Mouse (Mus musculus): Measurements from ENCODE around the gene Nubpl.
"Not testable (repeated sequence)": the region's sequence is repeated elsewhere in the genome, so short reads cannot be mapped to it uniquely, and the experiment has no call there.

The Nubpl gene

DNA sequence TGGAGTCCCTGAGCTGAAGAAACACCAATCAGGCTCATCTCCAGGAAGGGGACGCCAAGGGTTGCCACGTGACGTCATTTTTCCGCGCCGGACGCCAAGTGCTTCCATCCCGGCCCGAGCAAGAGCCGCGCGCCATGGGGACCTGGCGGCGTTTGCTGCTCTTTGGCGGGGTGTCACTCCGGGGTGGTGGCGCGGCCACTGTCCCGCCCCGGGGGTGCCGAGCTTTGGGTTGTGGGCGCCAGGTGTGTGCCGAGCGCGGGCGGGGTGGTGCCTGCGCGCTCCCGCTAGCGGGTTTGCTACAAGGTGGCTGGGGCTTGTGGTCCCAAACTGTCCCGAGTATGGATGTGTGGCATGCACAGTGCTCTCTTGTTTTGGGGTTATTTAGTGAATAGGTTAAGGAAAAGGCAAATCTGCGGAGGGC lies at the start of gene Nubpl:
Gene Nubpl, plus strand, starts transcription at position 88 of the 421 bp plus-strand sequence.
- peak; percentile 94 to 99 for DNase-seq (ENCODE audit: inconsistent age in 2 of 2, low spot score in 1 of 2)

DNA sequence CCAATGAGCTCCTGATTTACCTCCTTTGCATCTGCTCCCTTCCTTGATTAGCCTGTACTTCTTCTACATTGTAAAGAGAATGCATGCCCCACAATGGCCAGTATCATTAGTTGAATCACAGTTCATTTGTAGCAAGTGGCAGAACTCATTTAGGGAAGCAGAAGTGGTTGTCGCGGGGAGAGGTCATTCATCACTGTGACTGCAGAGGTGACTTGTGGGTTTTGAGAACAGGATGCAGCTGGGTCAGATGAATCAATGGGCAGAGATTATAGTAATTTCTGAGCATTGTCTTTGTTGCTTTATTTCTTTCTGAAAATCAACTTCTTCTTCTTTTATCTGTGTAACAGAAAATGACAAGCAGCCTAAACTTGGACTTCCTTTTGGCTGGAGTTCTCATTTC lies 48.2 kb upstream of the Nubpl start:
- no peak for DNase-seq (ENCODE audit: inconsistent age in 2 of 2, low spot score in 1 of 2)

DNA sequence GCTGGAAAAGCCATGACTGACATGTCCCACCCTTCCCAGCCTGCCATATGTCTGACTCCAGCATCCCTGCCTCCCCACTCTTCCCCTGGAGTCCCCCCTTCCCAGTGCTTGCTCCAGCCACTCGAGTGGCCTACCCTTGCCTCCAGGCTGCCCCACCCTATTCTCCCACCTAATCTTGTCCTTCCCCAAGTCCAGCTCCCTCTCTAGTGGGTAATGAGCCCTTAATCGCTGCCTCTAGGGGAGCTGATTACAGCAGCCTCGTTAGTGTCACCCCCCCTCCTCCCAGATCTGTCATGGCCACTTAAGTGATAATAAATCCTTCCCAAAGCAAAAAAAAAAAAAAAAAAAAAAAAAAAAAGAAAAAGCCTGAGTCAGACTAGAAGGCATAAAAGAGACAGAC lies 18.2 kb upstream of the Nubpl start:
- DNase-seq (ENCODE audit: inconsistent age in 2 of 2, low spot score in 1 of 2), result not testable (repeated sequence)

DNA sequence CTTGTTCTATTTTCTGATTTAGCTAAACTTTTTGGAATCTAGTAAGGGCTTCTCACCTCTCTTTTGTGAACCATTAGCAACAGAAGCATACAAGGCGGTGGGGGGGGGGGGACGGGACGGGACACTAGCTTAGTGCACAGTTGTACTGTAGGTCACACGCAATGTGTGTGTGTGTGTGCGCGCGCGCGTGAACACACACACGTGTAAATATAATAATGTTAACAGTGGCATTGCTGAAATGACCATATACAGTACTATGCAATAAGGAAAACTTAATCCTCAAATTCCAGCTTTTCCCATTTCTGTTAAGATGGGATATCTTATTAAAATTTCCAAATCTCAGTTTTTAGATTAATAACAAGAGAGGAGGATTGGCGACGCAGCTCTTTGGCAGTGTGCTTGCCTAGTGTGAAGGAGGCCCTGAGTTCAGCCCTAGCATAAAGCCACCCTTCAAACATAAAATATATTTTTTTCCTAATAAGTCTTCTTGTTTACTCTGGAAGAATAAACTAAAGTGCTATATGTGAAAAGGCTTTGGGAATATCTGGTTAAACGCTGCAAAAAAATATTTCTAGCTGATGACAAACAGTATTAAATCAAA lies 388 bp upstream of the Nubpl start:
- no peak for DNase-seq (ENCODE audit: inconsistent age in 2 of 2, low spot score in 1 of 2)

DNA sequence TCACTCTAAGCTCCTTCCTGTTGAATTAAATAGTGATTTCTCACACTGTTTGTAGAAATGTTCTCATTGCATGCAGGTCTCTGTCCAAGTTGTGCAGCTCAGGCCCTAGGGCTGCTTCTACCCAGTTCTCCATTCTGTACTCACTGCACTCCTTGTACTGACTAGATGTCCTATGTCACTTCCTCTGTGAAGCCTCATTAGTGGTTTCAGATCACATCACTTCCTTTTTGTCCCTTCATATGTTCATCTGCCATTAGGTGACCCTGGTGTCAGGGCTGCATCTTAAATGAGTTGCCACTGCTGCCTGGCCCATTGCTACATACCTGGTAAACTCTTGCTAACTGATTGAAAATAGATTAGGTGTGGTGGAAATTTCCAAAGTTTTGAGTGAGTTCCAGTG lies 22.7 kb downstream of the Nubpl start:
- DNase-seq (ENCODE audit: inconsistent age in 2 of 2, low spot score in 1 of 2), result no peak

DNA sequence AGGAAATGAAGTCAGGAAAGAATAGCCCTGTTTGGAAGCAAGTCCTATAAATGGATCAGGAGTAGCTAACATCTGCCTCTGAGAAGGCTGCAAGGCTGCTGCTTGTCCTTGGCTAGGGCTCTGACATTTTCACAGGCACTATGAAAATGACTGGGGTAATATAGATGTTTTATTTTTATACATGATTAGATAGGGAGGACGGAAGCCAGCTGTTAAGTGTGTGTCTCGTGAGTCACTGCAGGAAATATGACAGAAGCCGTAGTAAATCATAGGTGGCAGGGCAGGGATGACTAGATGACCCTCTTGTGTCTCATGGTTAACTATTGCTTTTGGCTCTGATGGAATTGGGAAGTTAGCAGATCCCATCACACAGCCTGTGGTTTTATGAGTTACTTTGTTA lies 28.9 kb downstream of the Nubpl start:
- DNase-seq (ENCODE audit: inconsistent age in 2 of 2, low spot score in 1 of 2), result peak; percentile 37 to 74

DNA sequence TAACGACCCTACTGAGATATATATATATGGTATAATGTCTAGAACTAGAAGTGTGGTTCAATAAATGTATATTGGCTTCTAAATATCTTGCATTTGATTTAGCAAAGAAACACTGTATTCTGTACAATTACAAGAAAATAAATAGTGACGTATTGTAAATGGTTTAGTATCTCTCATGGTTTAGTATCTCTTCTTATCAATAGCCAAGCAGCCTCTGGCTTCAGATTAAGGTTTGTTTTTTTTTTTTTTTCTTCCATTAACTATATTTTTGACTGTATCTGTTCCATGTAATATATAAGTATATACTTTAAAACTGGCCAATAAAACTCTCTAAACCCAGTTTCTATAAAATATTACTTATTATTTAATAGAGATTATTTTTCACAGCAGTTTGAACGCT lies 31.5 kb downstream of the Nubpl start:
- DNase-seq (ENCODE audit: inconsistent age in 2 of 2, low spot score in 1 of 2), result no peak

DNA sequence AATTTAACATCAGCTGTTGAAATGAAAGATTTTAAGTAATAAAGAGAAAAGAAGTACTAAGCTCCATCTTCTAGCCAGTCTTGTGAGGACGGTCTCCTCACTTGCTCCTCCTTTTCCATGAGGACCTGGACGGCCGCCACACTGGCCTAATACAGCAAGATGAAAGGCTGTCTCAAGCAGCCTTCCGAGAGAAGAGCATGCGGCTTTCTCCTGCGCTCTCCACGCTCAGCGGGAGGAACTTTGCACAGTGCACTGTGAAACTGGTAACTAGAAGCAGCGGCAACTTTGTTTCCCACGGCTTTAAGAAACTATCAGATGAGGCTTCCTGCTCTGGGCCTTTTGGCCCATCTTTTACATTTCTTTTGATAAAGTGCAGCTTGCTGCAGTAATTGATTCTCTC lies 34.7 kb downstream of the Nubpl start:
- DNase-seq (ENCODE audit: inconsistent age in 2 of 2, low spot score in 1 of 2), result peak; percentile 36 to 58

DNA sequence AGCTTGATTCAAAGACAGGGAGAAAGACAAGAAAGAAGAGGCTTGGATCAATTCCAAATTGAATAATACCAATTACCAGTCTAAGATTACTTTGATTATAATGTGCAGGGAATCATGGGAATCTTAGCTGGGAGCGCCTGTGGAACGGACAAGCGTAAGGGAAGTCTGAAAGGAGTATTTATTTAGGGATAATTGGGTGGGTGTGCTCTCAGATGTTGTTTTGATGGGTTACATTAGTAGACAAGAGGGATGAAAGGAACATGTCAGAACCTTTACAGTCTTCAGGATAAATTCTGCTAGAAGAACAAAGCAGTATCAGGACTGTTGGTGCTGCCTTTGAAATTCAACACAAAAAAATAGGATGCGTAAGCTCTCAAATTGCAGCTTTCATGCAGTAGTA lies 40.8 kb downstream of the Nubpl start:
- DNase-seq (ENCODE audit: inconsistent age in 2 of 2, low spot score in 1 of 2), result peak in 1 of 2 experiments; percentile 9

DNA sequence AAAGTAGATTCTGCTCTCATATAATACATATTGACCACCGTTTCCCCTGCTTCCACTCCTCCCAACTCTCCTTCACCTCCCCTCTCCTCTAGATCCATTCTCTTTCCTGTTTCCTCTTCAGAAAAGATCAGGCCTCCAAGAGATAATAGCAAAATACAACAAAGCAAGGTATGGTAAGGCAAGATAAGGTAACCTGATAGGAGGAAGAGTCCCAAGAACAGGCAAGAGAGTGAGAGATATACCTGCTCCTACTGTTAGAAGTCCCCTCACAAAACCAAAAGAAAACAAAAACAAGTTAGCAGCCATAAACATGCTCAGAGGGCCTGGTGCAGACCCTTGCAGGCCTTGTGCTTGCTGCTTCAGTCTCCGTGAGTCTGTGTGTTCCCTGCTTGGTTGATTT lies 49.1 kb downstream of the Nubpl start:
- no peak for DNase-seq (ENCODE audit: inconsistent age in 2 of 2, low spot score in 1 of 2)

DNA sequence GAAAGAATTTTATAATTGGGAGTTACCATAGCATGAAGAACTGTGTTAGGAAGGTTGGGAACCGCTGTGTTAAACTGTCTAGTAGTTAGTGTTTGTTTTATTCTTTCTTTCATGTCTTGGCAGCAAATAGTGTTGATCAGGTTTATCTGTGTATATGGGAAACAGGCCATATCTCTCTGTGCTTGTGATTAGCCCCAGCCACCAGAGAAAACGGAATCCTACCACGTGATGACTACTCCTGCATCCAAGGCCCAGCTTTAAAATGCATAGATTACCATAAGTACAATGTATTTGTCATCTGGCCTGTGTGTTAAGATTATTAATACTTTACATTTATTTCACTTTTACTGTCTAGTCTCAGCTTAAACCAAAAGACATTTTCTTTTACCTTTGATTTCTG lies 51.9 kb downstream of the Nubpl start:
- no peak for DNase-seq (ENCODE audit: inconsistent age in 2 of 2, low spot score in 1 of 2)

DNA sequence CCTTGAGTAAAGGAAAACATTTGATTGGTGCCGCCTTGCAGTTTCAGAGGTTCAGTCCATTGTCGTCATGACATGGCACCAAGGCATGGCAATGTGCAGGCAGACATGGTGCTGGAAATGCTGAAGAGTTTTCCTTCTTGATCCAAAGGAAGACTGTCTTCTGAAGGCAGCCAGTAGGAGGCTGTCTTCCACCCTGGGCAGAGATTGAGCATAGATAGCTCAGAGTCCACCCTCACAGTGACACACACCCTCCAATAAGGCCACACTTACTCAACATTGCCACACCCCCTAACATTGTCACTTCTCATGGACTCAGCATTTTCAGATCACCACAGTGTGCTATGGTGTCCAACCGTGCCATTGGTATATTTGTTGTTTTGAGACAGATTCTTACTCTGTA lies 54.5 kb downstream of the Nubpl start:
- DNase-seq (ENCODE audit: inconsistent age in 2 of 2, low spot score in 1 of 2), result no peak

DNA sequence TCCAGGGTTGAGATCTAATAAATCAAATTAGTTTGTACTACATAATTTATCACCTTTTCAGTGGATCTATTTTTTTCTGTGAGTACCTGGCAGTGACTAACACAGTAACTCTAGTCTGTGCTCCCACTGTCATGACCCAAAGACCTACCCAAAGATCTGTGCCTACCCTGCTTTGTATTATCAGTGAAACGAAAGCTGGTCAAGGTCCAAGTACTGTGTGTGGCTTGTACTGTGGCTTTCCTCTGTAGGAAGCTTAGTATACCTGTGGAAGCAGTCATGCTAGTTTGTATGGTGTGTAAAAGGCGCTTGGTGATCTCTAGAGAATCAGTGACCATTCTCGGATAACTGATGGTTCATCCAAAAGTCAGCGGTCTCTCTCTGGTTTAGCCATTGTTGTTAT lies 57.4 kb downstream of the Nubpl start:
- no peak for DNase-seq (ENCODE audit: inconsistent age in 2 of 2, low spot score in 1 of 2)

DNA sequence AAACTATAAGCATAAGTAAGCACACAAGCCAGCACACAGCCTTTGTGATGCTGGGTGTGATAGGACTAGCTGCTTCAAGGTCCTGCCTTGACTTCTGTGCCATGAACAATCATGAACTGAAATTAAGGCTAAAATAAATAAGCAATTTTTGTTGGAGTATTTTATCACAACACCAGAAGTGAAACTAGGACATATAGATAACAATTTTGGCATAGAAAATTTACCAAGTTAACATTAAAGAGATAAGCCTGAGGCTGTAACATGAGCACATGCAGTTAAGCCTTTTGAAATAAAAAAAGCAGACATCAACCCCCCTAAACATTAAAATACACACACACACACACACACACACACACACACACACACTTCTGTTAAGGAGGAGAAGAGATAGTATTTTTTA lies 66.9 kb downstream of the Nubpl start:
- no peak for DNase-seq (ENCODE audit: inconsistent age in 2 of 2, low spot score in 1 of 2)

DNA sequence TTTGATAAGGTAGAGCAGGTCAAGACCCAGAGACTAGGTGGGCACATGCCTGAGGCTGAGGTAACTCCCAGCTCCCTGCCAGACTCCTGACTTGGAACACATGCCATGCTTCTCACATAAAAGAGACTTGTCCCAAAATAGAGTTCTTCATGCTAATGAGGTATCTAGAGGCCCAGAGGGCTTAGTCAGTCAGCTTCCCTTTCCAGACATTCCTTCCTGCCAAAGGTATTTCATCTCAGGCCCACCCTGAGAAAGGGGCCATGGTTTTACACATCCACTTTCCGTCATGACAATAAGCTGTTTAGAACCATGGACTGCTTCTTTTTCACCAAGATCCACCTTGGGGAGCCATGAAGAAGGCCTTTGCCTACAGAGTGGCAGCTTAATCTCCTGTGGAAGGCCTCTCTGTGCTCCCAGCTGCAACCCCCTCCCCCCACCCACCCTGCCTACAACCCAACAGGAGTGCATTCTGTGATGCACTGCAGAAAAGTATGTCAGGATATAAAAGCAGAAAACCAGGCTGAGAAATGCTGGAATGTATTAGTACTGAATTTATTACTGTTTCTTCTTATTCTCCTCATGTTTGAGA lies 88.8 kb downstream of the Nubpl start:
- DNase-seq (ENCODE audit: inconsistent age in 2 of 2, low spot score in 1 of 2), result peak in 1 of 2 experiments; percentile 14

DNA sequence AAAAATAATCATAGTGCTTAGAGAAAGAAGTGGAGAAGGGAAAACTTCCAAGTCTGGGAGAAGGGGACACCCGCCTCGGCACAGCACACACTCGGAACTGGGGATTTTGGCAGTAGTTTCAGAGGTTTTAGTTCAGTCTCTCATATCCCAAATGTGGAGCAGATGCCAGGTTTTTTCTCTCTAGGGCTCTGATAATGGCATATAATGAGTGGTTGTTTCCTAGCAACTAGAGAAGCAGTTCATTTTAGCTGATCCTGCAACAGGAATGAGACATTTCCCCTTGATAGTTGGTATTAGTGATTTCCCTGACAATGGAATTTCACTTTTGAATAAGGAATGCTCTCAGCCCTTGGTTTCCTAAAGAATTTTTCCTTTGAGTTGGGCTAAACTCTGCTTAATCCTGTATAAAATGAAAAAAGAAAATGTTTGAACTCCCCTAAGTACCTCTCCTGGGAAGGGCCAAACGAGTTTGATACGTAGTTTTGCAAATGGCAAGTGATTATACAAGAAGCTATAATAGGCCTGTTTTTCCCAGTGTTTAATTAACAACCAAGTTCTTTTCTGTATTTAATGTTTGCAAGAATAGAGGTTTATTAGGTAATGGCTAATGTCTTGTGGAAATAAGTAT lies 89.5 kb downstream of the Nubpl start:
- DNase-seq (ENCODE audit: inconsistent age in 2 of 2, low spot score in 1 of 2), result peak in 1 of 2 experiments; percentile 46

DNA sequence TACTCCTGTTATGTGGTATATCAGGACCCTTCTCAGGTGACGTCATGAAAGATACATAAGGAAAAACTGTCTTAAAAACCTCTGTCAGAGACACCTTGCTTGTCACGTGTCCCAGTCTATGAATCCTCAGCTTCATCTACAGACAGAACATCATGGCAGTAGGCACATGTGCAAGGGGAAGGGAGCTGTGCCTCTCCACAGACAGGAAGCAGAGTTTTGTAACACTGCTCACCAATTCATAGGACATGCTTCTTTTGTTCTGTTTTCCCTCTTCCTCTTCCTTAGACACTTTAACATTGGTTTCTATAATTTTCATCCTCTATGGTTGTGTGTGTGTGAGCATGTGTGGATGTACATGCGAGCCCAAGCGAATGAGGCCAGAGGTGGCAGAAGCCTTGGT lies 100.9 kb downstream of the Nubpl start:
- DNase-seq (ENCODE audit: inconsistent age in 2 of 2, low spot score in 1 of 2), result peak in 1 of 2 experiments; percentile 11

DNA sequence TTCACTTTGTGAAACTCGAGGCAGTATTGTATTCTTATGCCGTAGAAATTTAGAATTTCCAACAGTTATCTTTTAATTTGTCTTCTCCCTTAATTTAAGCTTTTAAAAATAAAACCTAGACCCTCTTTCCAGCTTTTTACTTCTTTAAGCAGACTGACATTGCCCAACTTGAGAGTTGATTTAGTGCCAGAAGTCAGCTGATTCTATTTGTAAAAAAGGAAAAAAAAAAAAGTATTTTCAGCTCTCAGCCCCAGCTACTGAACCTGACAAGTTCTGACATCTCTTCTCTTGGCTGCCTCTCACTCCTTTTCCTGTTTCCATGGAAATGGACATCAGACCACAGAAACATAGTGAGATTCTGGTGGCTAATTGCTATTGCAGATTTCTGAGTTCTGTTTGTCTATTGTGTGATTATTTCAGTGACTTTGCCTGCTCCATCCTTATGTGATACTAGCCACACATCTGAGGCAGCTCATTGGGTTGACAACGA lies 111.6 kb downstream of the Nubpl start:
- DNase-seq (ENCODE audit: inconsistent age in 2 of 2, low spot score in 1 of 2), result peak in 1 of 2 experiments; percentile 12

DNA sequence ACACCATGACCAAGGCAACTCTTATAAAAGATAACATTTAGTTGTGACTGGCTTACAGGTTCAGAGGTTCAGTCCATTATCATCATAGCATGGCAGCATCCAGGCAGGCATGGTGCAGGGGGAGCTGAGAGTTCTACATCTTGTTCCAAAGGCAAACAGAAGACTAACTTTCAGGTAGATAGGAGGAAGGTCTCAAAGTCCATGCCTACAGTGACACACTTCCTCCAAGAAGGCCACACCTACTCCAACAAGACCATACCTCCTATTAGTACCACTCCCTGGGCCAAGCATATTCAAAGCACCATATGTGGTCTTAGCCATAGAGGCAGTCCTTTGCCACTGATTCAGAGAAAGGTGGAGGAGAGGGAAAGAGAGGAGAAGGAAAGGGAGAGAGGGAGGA lies 113.6 kb downstream of the Nubpl start:
- peak in 1 of 2 experiments; percentile 11 for DNase-seq (ENCODE audit: inconsistent age in 2 of 2, low spot score in 1 of 2)

DNA sequence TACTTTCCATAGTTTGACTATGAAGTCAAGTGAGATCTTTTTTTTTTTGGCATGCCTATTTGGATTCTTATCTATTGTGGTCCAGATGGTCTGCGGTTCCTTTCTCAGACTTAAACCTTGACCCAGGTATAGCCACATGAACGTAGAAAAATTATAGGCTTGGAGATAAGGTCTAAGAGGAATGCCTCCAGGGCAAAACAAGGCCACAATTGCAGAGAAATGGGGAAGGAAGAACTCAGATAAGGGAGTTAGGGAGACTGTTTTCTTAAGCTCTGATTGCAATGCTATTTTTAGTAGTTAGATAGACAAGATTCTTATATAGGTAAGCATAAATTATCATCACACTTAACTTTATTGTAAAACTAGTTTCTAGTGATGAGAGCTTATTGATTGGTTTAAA lies 117.3 kb downstream of the Nubpl start:
- peak in 1 of 2 experiments; percentile 11 for DNase-seq (ENCODE audit: inconsistent age in 2 of 2, low spot score in 1 of 2)

DNA sequence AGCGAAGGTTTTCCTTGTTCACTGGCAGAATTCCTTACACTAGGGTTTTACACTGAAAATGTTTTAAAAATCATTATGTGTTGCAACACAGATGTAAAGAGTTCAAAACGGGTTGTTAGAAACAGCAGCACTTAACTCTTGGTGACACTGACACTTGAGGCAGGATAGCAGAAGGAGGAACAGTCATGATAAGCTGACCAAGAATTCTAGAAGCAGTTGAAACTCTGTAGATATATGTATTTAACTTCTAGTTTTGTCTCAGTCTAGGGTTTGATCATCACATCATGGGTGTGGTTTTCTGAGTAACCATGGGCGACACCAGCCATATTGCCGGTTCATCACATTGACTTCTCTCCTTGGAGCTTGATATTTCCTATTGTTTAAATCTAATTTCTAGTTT lies 127.4 kb downstream of the Nubpl start:
- DNase-seq (ENCODE audit: inconsistent age in 2 of 2, low spot score in 1 of 2), result peak in 1 of 2 experiments; percentile 11

DNA sequence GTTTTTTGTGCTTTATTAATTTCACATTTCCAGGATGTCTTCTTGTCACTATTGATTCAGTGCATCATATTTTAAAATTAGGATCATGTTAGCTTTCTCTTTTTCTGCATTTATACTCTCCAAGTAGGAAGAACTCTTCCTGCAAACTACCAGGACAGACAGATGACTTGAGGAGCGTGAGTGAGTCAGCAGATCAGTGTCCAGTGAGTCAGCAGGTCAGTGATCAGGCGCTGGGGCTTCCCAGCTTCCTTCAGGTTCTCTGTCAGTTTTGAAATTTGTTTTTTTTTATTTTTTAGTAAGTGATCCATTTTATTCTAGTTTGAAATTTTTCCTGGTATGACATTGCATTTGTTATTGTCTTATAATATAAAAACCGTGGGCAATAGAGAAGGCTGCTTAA lies 131.2 kb downstream of the Nubpl start:
- DNase-seq (ENCODE audit: inconsistent age in 2 of 2, low spot score in 1 of 2), result peak; percentile 61 to 63

Measured in adrenal gland, adult (tissue).